Comparison of ENCODE assay signal across 8 mouse cellular contexts in the genomic region with DNA sequence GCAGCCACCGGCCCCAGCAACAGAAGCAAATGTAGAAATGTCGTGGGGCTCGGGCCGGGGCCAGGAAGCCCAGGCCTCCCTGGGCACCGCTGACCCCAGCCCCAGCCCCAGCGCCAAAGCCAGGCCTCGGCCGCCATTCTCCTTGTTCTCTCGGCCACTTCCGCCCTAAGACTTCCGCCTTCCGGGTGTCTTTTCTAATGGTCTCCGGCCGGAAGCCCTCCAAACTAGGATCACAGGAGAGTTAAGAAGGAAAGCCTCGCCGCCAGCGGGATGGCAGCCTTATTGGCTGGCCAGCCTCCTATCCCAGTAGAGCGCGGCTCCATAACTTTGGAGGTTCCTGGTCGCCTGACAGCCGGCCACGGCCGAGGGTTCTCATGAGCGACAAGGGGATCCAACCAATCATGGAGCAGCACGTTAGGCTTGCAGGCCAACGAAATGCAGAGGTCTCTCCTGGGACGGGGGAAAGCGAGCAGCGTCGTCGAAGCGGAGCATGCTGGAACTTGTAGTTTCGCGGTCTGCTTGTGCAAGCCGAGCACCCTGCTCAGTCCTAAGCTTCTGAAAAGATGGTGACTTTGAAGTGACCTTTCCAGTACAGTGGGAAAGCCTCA. TPM values are rescaled to one million over a fixed set of nuclear protein-coding genes. Genes with fewer than 3 reads are reported as not detected.
A peak's percentile ranks its signal among the peaks of the same experiment; 100 is the strongest.
DNase-seq lines count a peak whose midpoint lies in the region; ATAC-seq and TF ChIP-seq lines count a peak whose summit lies in the region.

TSS of gene Lman2 (minus strand) at position 331 of the 608 bp plus-strand sequence.

- peak within 1 kb of the TSS; percentile 96 for H3K4me2 ChIP-seq in hindbrain, embryonic 13.5 days

- CTCF ChIA-PET in Patski (lab: Charles Lee): interaction anchor here (1.0 kb wide), 1 partner anchor 41 kb away, joined by 3 read pairs; no protein-coding TSS in a partner anchor

- in situ Hi-C loops in Patski (cut with MboI; ENCODE audit: low pct_unique_long_range_greater_than_20kb): no loop called here

- peak within 1 kb of the TSS; percentile 90 for H3K27ac ChIP-seq in hindbrain, embryonic 13.5 days

- H3K9ac ChIP-seq in hindbrain, embryonic 13.5 days: peak within 1 kb of the TSS; percentile 93

- H3K4me1 ChIP-seq in hindbrain, embryonic 13.5 days (replicated peaks): peaks cover 39% of the 10 kb centered on the region

- POLR2A ChIA-PET in Patski (lab: Charles Lee): interaction anchor here (0.5 to 0.9 kb wide), 3 partner anchors 55 to 213 kb away, joined by 3 to 5 read pairs (median 3); no protein-coding TSS in a partner anchor

- peak; percentile 97 for ATAC-seq in Patski
- ATAC-seq in hindbrain, embryonic 13.5 days (ENCODE audit: low FRiP score): peak; percentile 99

- no peaks in the 10 kb centered on the region for H3K9me3 ChIP-seq in hindbrain, embryonic 13.5 days

- WGBS in hindbrain, embryonic 13.5 days: under 1% methylated on average over 35 of the region's 35 CpGs

- H3K27me3 ChIP-seq in Patski: peaks cover 7% of the 10 kb centered on the region
- H3K27me3 ChIP-seq in hindbrain, embryonic 13.5 days: peaks cover 14% of the 10 kb centered on the region

- no peak for TF ChIP-seq CTCF in Patski (IDR thresholded peaks at IDR 0.05)

- H3K4me3 ChIP-seq in hindbrain, embryonic 13.5 days: peak within 1 kb of the TSS; percentile 94

- peak; percentile 96 for DNase-seq in Patski (ENCODE audit: low read depth, low spot score)
- peak; percentile 95 to 97 for DNase-seq in cerebellum, postnatal 14 days
- DNase-seq in frontal cortex, postnatal 14 days (ENCODE audit: low spot score in 2 of 2): peak; percentile 96 to 99
- DNase-seq in layer of hippocampus, postnatal 25 days (ENCODE audit: extremely low spot score in 1 of 2, low spot score in 1 of 2): peak; percentile 76 to 89
- peak; percentile 98 for DNase-seq in lung, postnatal 25 days (ENCODE audit: low spot score)
- DNase-seq in retina, embryonic 14.5 days (ENCODE audit: low spot score): peak; percentile 97
- DNase-seq in thymus, postnatal 4 days: peak; percentile 92

- peaks cover 31% of the 10 kb centered on the region for H3K36me3 ChIP-seq in hindbrain, embryonic 13.5 days

RNA-seq across cellular contexts. Expression of gene Lman2, which starts in this region (rescaled TPM):
- 145 TPM for polyA plus RNA-seq in Patski (2021)
- polyA plus RNA-seq in hindbrain, embryonic 13.5 days (2015; fragmentation: Nextera tagmentation; extraction: Ambion mirVana): 55.2 and 57.1 TPM in 2 replicates
- total RNA-seq in layer of hippocampus, postnatal 25 days (2021): 10 to 100 TPM; 58.4 to 61.0 TPM

Comparison
In these comparisons a context has a peak if more than half of its experiments do, and no peak if none do; other contexts are left out.
1. Peak in every context shown above with its lines: DNase-seq, ATAC-seq, H3K4me3 ChIP-seq and H3K27ac ChIP-seq.